Mouse (Mus musculus) heart, adult 2 months (tissue): ENCODE results near the gene Sectm1a.

Source experiments
- CTCF ChIP-seq: fragments of 200-600 bp; IDR thresholded peaks from 2 replicates; pipeline ENCODE4 v1.8.1; 2022; ENCODE audit warnings: antibody characterized with exemption, mild to moderate bottlenecking, moderate library complexity
- EP300 ChIP-seq: fragments of 200-500 bp; IDR thresholded peaks from 2 replicates; pipeline ENCODE4 v1.6.1; 2011; ENCODE audit warnings: low read depth, low read length, control low read depth; ENCODE audit not compliant: insufficient read depth
- POLR2A ChIP-seq: fragments of 200-500 bp; IDR thresholded peaks from 2 replicates; pipeline ENCODE4 v1.6.1; 2011; ENCODE audit warnings: mild to moderate bottlenecking, low read depth, low read length, control low read depth; ENCODE audit not compliant: insufficient read depth

DNA sequence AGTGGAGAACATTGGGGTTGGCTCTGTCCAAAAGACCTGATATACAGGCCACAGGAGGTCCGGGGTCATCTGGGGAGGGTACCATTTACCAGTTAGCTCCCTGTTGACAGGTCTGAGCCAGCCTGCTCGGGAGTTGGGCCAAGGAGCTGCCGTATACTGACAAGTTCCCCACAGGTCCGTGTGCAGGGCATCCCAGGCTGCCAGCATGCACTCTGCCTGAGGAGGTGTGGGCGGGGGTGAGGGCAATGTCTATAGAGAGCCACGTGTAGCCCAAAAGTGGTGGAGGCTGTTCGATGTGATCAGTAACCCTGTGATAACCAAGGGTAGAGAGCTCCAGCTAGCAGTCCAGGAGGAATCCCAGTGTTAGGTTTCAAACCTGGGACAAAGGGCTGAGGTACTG, 18.7 kb upstream of the Sectm1a start:
- no peak for TF ChIP-seq CTCF
- no peak for TF ChIP-seq POLR2A
- TF ChIP-seq EP300 = no peak
